Mouse (Mus musculus): ENCODE results near the gene Gm438.
"Not testable (repeated sequence)": the region's sequence is repeated elsewhere in the genome, so short reads cannot be mapped to it uniquely, and the experiment has no call there.

Gm438 gene

DNA sequence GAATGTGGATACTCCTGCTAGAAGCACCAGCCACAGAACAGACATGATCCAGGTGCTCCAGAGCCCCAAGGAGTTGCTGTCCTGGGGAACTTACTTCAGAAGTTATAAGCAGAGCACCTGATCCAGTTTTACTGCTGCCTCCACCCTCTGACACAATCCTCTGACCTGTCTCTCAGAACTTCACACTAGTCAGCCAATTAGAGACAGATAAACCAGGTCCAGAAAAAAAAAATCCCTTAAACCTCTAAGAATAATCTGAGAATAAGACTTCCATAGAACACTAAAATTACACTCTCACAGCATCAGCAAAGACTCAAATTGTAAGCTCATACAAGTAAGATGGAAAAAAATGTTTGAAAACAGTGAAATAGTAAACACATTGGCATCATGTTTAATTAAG, at the start of gene Gm438:
Gm438 (minus strand) TSS at position 101 of the 400 bp plus-strand sequence.
- no peak for DNase-seq (ENCODE audit: low spot score)

GRCm38 (mm10) chr4:144824706-144825105, 38.3 kb upstream of the Gm438 start:
- no peak for DNase-seq (ENCODE audit: low spot score)

DNA sequence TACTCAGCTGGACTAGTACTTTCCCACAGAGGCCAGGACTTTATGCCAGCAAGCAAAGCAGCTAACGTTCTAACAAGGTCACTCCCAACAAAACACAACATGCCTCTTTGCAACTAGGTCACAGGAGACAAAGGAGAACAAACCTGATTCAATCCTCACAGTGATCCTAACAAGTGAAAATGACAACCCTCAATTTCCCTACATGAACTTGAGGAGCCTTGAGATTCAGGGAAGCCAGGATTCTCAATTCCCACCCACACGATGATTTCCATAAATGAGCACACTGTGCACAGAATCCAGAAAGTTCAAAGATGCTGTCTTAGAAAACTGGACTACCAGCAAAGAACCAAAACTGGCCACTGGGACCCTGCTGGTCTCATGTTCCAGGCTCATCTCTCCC, 37.6 kb upstream of the Gm438 start:
- no peak for DNase-seq (ENCODE audit: low spot score)

DNA sequence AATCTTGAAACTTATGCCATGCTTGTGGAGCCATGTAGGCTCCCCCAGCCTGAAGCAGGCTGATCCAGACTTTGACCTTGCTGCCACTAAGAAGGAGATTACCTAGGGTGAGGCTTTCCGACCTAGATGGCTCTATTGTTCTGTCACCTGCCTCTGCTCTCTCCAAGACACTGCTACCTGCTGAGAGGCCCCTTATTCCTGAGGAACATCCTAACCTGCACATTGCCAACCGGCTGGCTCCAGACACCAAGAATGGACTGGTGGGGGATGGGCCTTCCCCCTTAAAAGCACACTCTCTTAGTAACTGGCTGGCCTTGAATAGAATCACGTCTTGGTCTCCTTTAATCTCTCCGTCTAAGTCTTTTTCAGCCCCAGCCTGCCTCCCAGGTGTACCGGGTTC, 20.8 kb upstream of the Gm438 start:
- DNase-seq (ENCODE audit: low spot score) = not testable (repeated sequence)

DNA sequence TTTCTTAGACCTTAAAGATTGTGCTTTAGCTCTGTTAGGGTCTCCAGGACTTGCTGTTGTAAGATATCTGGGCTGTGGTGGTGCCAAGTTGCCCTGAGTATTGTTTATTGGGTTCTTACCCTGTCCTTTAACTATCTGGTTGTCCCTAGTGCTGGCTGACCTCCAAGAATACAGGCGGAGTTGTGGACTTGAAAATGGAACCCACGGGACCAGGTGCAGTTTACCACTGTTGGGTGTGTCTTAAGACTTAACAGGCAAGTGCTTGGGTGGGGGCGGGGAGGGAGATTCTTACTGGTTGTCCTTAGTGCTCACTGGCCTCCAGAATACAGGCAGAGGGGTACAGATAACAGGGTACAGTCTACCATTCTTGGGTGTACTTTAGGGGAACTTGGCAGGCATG, 17.2 kb upstream of the Gm438 start:
- DNase-seq (ENCODE audit: low spot score) = no peak

DNA sequence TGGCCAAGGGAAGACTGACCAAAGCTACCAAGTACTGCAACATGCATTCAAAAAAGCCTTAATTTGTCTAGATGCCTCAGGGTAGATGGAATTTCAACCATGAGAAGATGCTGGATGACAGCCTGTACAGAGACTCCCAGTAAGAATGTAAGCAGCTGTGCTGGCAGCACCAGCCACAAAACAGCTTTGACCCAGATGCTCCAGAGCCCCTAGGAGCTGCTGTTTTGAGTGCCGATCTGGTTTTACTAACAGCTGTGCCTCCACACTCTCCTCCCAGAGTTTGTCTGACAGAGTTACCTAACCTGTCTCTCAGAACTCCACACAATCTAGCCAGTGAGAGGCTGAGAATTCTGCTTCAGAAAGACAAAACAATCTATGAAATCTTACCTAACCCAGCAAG, 3.8 kb upstream of the Gm438 start:
- no peak for DNase-seq (ENCODE audit: low spot score)

DNA sequence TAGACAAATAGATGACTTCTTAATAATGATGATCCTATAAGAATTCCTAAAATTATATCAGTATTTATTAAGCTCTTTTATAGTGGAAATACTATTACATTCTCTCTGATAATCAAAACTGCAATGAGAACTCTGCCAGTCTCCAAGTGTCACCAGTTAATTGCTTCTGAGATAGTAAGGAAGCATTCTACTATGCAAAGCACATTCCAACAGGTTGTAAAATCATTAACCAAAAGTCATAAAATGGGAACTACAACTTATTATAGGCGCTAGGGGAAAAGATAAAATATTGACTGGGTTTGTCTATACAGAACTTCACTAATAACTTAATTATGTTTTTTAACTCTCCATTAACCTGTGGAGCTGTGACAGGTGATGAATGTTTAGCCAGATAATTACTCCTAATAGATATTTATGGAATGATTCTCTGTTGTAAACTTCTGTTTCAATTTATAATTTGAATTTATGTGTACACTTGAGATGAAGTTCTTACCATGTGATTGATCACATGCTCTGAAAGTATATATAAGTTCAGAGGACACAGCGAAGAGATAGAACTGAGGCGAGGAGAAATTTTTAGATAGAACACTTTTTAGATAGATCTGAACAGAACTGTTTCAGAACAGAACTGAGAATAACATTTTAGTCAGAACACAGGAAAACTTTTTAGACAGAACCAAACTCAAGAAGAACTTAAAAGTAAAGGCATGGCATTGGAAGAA, 3.7 kb downstream of the Gm438 start:
- no peak for DNase-seq (ENCODE audit: low spot score)

DNA sequence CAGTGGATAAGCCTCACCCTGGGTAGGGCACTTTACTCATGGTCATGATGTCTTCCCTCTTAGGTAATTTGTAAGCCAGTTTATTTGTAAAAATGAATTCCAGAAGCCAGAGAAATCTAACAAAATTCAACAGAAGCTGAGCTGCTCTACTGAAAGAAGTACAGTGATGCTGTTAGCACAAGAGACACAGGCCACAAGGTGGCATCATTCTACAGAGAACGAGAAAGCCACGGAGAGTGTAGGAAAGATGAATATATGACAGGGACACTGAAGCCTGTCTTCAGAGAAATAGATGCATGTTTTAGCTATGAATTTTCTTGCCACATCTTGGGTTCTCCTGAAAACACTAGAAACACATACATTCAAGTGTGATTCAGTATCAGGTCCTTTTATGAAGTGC, 20.7 kb downstream of the Gm438 start:
- DNase-seq (ENCODE audit: low spot score) = no peak

DNA sequence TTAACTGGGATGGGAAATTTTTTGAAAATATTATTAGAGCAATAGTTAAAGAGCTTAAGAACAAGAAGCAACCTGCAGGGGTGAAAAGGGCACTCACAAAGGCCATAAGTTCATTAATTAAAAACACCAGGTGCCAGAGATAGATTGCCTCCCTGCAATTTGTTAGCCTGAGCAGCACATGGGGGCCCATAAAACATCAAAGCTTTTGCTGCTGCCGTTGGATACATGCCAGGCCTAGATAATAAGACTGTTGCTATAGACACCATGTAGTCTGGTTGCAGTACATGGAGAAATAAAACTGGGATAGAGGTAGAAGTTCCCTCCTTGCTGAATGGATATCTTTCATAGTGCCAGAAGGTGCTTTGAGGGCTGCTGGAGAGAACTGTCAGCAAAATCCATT, 37.2 kb downstream of the Gm438 start:
- DNase-seq (ENCODE audit: low spot score) = no peak

Data from lung, postnatal 25 days (tissue).